Mouse (Mus musculus): ENCODE data around the gene Prr5l. TPM values are rescaled to one million over a fixed set of nuclear protein-coding genes. Genes with fewer than 3 reads are reported as not detected.
A peak's percentile ranks its signal among the peaks of the same experiment; 100 is the strongest.

Gene Prr5l
- polyA plus RNA-seq, 1 experiment, result 0.43 TPM

DNA sequence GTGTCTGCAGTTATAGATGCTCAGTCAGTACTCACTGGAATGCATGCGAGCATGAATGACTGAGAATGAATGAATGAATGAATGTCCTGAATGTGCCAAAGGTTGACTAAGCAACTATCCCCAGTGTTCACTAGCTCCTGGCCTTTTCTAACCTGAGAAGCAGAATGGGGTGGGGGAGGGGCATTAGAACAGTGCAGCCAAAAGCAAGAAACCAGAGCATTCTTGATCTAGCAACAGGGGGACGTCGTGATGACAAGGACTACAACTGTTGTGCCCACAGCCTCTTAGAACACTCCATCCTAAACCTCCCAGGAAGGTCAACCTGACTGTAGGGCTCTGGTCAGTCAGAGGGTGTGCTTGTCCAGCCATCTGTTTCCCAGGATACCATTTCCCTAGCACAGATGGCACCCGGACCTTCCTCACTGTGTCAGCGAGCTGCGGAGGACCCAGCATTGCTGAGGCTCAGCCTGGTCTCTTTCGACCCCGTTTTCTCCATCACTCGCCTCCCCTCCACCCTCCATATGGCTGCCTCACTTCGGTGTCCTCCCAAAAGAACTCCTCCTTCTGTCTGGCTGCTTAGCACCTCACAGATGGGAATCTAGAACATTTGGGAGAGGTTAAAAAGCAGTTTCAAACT is 24.7 kb upstream of the Prr5l start:
- no peaks in the 10 kb centered on the region for H3K27me3 ChIP-seq (ENCODE audit: control insufficient read depth, insufficient read depth, insufficient read length)
- no peak overlapping the region for H3K4me3 ChIP-seq (ENCODE audit: insufficient read depth, poor library complexity, severe bottlenecking)
- H3K36me3 ChIP-seq (ENCODE audit: control insufficient read depth, insufficient read depth), result no peaks in the 10 kb centered on the region
- H3K79me3 ChIP-seq (ENCODE audit: low read depth), result no peaks in the 10 kb centered on the region
- H3ac ChIP-seq (ENCODE audit: control insufficient read depth, insufficient read length, low read depth), result no peak overlapping the region
- H3K79me2 ChIP-seq (ENCODE audit: control insufficient read depth, insufficient read depth), result no peaks in the 10 kb centered on the region
- TF ChIP-seq USF1 (IDR thresholded peaks at IDR 0.05; ENCODE audit: low read depth) (no peak), FOSL1 (IDR thresholded peaks at IDR 0.05; ENCODE audit: insufficient read depth, low read length, poor library complexity, severe bottlenecking) (no peak), CTCF (IDR thresholded peaks at IDR 0.05; ENCODE audit: control insufficient read depth, insufficient read depth, insufficient read length) (no peak), CEBPB (IDR thresholded peaks at IDR 0.05; ENCODE audit: low read depth) (no peak)

DNA sequence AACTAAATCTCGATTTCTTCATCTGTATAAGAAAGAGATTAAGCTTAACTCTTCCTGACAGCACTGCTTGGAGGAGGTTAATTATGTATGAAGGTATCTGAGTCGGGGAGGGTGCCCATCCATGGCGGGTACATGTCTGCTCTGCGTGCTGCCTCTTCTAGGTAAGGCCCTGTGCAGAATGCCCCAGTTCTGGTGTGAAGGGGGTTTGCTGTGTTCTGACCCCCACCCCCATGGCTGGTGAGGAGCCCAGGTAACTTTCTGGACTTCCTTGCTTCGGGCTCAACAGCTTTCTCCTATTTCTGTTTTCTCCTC is 23.5 kb upstream of the Prr5l start:
- H3K36me3 ChIP-seq (ENCODE audit: control insufficient read depth, insufficient read depth), result no peaks in the 10 kb centered on the region
- no peak overlapping the region for H3K4me3 ChIP-seq (ENCODE audit: insufficient read depth, poor library complexity, severe bottlenecking)
- no peaks in the 10 kb centered on the region for H3K27me3 ChIP-seq (ENCODE audit: control insufficient read depth, insufficient read depth, insufficient read length)
- H3K79me3 ChIP-seq (ENCODE audit: low read depth), result no peaks in the 10 kb centered on the region
- H3K79me2 ChIP-seq (ENCODE audit: control insufficient read depth, insufficient read depth), result no peaks in the 10 kb centered on the region
- TF ChIP-seq CTCF (IDR thresholded peaks at IDR 0.05; ENCODE audit: control insufficient read depth, insufficient read depth, insufficient read length) (no peak), MAX (IDR thresholded peaks at IDR 0.05) (no peak), USF1 (IDR thresholded peaks at IDR 0.05; ENCODE audit: low read depth) (no peak), MYOD1 (IDR thresholded peaks at IDR 0.05; ENCODE audit: control insufficient read depth, insufficient read length, low read depth) (no peak), FOSL1 (IDR thresholded peaks at IDR 0.05; ENCODE audit: insufficient read depth, low read length, poor library complexity, severe bottlenecking) (no peak), CEBPB (IDR thresholded peaks at IDR 0.05; ENCODE audit: low read depth) (no peak), MYOG (IDR thresholded peaks at IDR 0.05; ENCODE audit: control insufficient read depth, extremely low read depth, insufficient read length) (no peak)
- no peak overlapping the region for H3ac ChIP-seq (ENCODE audit: control insufficient read depth, insufficient read length, low read depth)

DNA sequence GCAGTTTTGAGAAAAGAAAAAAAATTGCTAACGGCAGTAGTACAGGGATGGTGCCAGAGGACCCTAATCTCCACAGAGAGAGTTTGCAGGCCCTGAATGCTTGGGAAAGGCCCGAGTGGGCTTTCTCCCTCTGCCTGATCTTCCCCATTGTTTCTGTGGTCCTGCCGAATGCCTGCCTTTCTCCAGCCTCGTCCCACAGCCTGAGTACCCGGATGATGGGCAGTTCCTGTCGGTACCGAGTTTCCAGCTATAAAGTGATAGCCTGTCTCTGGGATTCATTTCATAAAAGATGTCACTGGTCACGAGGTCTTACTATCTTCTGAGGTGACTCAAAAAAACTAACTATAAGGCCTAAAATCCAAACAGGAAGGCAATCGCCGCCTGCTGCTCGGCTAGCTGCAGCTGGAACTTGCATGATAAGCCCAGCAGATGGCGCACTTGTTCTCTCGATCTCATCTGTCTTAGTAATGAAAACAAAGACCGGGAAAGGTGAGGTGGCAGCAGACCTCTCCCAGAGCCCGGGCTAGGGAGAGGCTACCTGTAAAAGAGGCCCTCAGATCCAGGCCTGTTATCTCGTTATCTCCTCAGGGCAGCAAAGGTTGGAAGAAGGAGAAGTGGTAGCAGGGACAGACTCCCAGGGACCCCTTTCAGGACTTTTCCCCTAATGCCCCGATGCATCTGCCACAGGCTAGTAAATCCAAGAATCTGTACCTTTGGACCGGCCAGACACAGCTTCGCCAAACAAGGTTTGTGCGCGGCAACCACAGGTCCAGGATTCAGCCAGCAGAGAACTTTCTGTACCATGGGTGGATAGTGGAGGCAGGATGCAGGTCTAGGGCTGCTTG is 22.9 kb upstream of the Prr5l start:
- Histone ChIP-seq H3K79me2 (ENCODE audit: control insufficient read depth, insufficient read depth) (no peaks in the 10 kb centered on the region), H3K4me3 (ENCODE audit: insufficient read depth, poor library complexity, severe bottlenecking) (no peak overlapping the region), H3K27me3 (ENCODE audit: control insufficient read depth, insufficient read depth, insufficient read length) (no peaks in the 10 kb centered on the region), H3K79me3 (ENCODE audit: low read depth) (no peaks in the 10 kb centered on the region), H3ac (ENCODE audit: control insufficient read depth, insufficient read length, low read depth) (no peak overlapping the region), H3K36me3 (ENCODE audit: control insufficient read depth, insufficient read depth) (no peaks in the 10 kb centered on the region)
- no peak for TF ChIP-seq FOSL1 (IDR thresholded peaks at IDR 0.05; ENCODE audit: insufficient read depth, low read length, poor library complexity, severe bottlenecking)
- no peak for TF ChIP-seq MAX (IDR thresholded peaks at IDR 0.05)
- peak; percentile 75 for TF ChIP-seq CTCF (IDR thresholded peaks at IDR 0.05; ENCODE audit: control insufficient read depth, insufficient read depth, insufficient read length)
- no peak for TF ChIP-seq MYOG (IDR thresholded peaks at IDR 0.05; ENCODE audit: control insufficient read depth, extremely low read depth, insufficient read length)
- no peak for TF ChIP-seq CEBPB (IDR thresholded peaks at IDR 0.05; ENCODE audit: low read depth)
- no peak for TF ChIP-seq MYOD1 (IDR thresholded peaks at IDR 0.05; ENCODE audit: control insufficient read depth, insufficient read length, low read depth)

DNA sequence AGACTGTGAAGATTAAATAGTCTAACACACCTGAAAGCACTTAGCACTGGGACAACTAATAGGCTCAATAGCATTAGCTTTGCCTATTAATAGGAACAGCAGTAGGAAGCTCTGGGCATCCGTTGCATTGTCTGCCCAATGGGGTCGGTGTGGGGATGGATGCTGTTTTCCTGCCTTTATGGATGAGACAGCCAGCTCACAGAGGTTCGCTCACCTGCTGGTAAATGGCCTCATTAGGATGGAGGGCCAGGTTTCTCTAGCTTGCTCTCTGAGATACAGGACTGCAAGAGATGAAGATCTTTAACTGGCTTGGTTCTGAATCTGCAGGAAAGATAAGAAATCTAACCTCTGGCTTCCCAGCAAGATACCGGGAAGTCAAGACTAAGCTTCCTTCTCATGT is 19.4 kb upstream of the Prr5l start:
- H3K79me2 ChIP-seq (ENCODE audit: control insufficient read depth, insufficient read depth), result no peaks in the 10 kb centered on the region
- H3K4me3 ChIP-seq (ENCODE audit: insufficient read depth, poor library complexity, severe bottlenecking), result no peak overlapping the region
- no peaks in the 10 kb centered on the region for H3K27me3 ChIP-seq (ENCODE audit: control insufficient read depth, insufficient read depth, insufficient read length)
- no peak overlapping the region for H3ac ChIP-seq (ENCODE audit: control insufficient read depth, insufficient read length, low read depth)
- TF ChIP-seq MYOG (IDR thresholded peaks at IDR 0.05; ENCODE audit: control insufficient read depth, extremely low read depth, insufficient read length) (no peak), FOSL1 (IDR thresholded peaks at IDR 0.05; ENCODE audit: insufficient read depth, low read length, poor library complexity, severe bottlenecking) (no peak), CTCF (IDR thresholded peaks at IDR 0.05; ENCODE audit: control insufficient read depth, insufficient read depth, insufficient read length) (no peak), USF1 (IDR thresholded peaks at IDR 0.05; ENCODE audit: low read depth) (no peak), CEBPB (IDR thresholded peaks at IDR 0.05; ENCODE audit: low read depth) (no peak), MYOD1 (IDR thresholded peaks at IDR 0.05; ENCODE audit: control insufficient read depth, insufficient read length, low read depth) (no peak), MAX (IDR thresholded peaks at IDR 0.05) (no peak)
- H3K79me3 ChIP-seq (ENCODE audit: low read depth), result no peaks in the 10 kb centered on the region
- peaks cover 5% of the 10 kb centered on the region for H3K36me3 ChIP-seq (ENCODE audit: control insufficient read depth, insufficient read depth)

DNA sequence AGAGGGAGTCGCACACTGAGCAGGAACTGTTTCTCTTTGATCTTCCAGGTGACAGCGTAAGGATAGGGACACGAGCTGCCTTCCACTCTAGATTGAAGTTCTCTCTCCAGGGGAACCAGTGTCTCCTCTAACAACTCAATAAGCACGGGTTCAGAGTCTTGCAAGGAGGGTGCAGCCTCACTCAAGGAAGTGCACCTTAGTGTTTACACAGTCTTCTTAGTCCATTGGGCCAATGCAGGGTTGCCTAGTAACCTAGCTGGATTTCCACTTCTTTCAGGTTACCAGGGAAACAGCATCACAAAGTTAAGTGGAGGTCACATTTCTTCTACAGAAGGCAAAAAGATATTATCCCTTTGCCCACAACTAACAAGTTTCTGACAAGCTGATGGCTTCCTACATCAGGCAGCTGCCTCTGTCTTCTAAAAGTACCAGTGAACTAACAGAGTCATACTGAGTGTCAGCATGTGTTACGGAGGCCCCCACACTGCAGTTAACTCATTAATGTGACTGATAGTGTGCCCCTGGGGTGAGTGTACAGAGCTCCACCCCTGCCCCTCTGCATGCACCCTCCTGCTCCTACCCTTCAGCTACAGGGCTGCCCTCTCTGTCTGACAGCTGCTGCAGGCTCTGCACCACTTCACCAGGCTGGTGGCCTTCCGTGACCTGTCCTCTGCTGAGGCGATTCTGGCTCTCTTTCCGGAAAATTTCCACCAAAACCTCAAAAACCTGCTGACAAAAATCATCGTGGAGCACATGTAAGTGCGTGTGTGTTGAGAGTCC is 13.8 kb upstream of the Prr5l start:
- H3ac ChIP-seq (ENCODE audit: control insufficient read depth, insufficient read length, low read depth), result no peak overlapping the region
- H3K36me3 ChIP-seq (ENCODE audit: control insufficient read depth, insufficient read depth), result peaks cover 12% of the 10 kb centered on the region
- peaks cover 22% of the 10 kb centered on the region for H3K79me2 ChIP-seq (ENCODE audit: control insufficient read depth, insufficient read depth)
- no peaks in the 10 kb centered on the region for H3K27me3 ChIP-seq (ENCODE audit: control insufficient read depth, insufficient read depth, insufficient read length)
- TF ChIP-seq USF1 (IDR thresholded peaks at IDR 0.05; ENCODE audit: low read depth), result no peak
- TF ChIP-seq CTCF (IDR thresholded peaks at IDR 0.05; ENCODE audit: control insufficient read depth, insufficient read depth, insufficient read length), result no peak
- no peak for TF ChIP-seq CEBPB (IDR thresholded peaks at IDR 0.05; ENCODE audit: low read depth)
- no peak for TF ChIP-seq MYOG (IDR thresholded peaks at IDR 0.05; ENCODE audit: control insufficient read depth, extremely low read depth, insufficient read length)
- no peak for TF ChIP-seq MAX (IDR thresholded peaks at IDR 0.05)
- no peak for TF ChIP-seq FOSL1 (IDR thresholded peaks at IDR 0.05; ENCODE audit: insufficient read depth, low read length, poor library complexity, severe bottlenecking)
- TF ChIP-seq MYOD1 (IDR thresholded peaks at IDR 0.05; ENCODE audit: control insufficient read depth, insufficient read length, low read depth), result no peak
- H3K4me3 ChIP-seq (ENCODE audit: insufficient read depth, poor library complexity, severe bottlenecking), result no peak overlapping the region
- H3K79me3 ChIP-seq (ENCODE audit: low read depth), result no peaks in the 10 kb centered on the region
